Mouse (Mus musculus): Measurements from ENCODE around the gene Nuf2. TPM values are rescaled to one million over a fixed set of nuclear protein-coding genes. Genes with fewer than 3 reads are reported as not detected.
"Not testable (repeated sequence)": the region's sequence is repeated elsewhere in the genome, so short reads cannot be mapped to it uniquely, and the experiment has no call there.

Nuf2 gene
- polyA plus RNA-seq, 1 experiment from 2014 or later: 77.4 TPM

- ATAC-seq (ENCODE audit: insufficient read depth) (no peak; the same call in none of the 2 replicates), DNase-seq (peak; percentile 91)
- H3K27me3 ChIP-seq (ENCODE audit: insufficient read depth, low read length): no peaks in the 10 kb centered on the region
- no peaks in the 10 kb centered on the region for H3K9me3 ChIP-seq (ENCODE audit: low read depth, low read length)
- WGBS: 7% methylated on average over 11 of the region's 11 CpGs
- peaks cover 18% of the 10 kb centered on the region; the same call in 1 of the 2 replicates for H3K36me3 ChIP-seq (ENCODE audit: insufficient read depth)
- peak overlapping the region; percentile 74 for H3K4me2 ChIP-seq
- H3K4me3 ChIP-seq (ENCODE audit: low read depth, low read length): peak overlapping the region; percentile 58
- H3K9ac ChIP-seq: peak overlapping the region; percentile 42; the same call in 1 of the 2 replicates
- H3K27ac ChIP-seq (ENCODE audit: low read depth): peak overlapping the region; percentile 69; the same call in 1 of the 2 replicates
- H3K4me1 ChIP-seq (ENCODE audit: insufficient read depth): peaks cover 4% of the 10 kb centered on the region; the same call in 1 of the 2 replicates
- peak; percentile 64 for TF ChIP-seq CTCF (IDR thresholded peaks at IDR 0.05; ENCODE audit: low read depth)
These were observed 655 bp upstream of the Nuf2 start for GRCm38 (mm10) chr1:169531702-169532535.

GRCm38 (mm10) chr1:169529996-169530518 is 1.2 kb downstream of the Nuf2 start:
- ATAC-seq (ENCODE audit: insufficient read depth) (no peak), DNase-seq (peak; percentile 6)
- peak overlapping the region; percentile 55 for H3K9ac ChIP-seq
- no peak overlapping the region for H3K27ac ChIP-seq (ENCODE audit: low read depth)
- H3K4me1 ChIP-seq (ENCODE audit: insufficient read depth): peaks cover 4% of the 10 kb centered on the region; the same call in 1 of the 2 replicates
- H3K9me3 ChIP-seq (ENCODE audit: low read depth, low read length): no peaks in the 10 kb centered on the region
- H3K4me3 ChIP-seq (ENCODE audit: low read depth, low read length): peak overlapping the region; percentile 58
- 69% methylated on average over 8 of the region's 8 CpGs for WGBS
- no peaks in the 10 kb centered on the region for H3K27me3 ChIP-seq (ENCODE audit: insufficient read depth, low read length)
- TF ChIP-seq CTCF (IDR thresholded peaks at IDR 0.05; ENCODE audit: low read depth): no peak
- H3K4me2 ChIP-seq: peak overlapping the region; percentile 74
- H3K36me3 ChIP-seq (ENCODE audit: insufficient read depth): peaks cover 25% of the 10 kb centered on the region

- WGBS: 91% methylated on average over 5 of the region's 5 CpGs
- peaks cover 63% of the 10 kb centered on the region for H3K36me3 ChIP-seq (ENCODE audit: insufficient read depth)
These were observed 5.1 kb downstream of the Nuf2 start for GRCm38 (mm10) chr1:169526006-169526680.

GRCm38 (mm10) chr1:169519337-169519736 is 11.9 kb downstream of the Nuf2 start:
- no peak for TF ChIP-seq CTCF (IDR thresholded peaks at IDR 0.05; ENCODE audit: low read depth)
- ATAC-seq (ENCODE audit: insufficient read depth) (no peak), DNase-seq (no peak)
- Histone ChIP-seq H3K36me3 (ENCODE audit: insufficient read depth) (peaks cover 75% of the 10 kb centered on the region), H3K4me2 (no peak overlapping the region), H3K4me1 (ENCODE audit: insufficient read depth) (no peaks in the 10 kb centered on the region), H3K4me3 (ENCODE audit: low read depth, low read length) (no peak overlapping the region), H3K9ac (no peak overlapping the region), H3K27ac (ENCODE audit: low read depth) (no peak overlapping the region), H3K27me3 (ENCODE audit: insufficient read depth, low read length) (no peaks in the 10 kb centered on the region), H3K9me3 (ENCODE audit: low read depth, low read length) (no peaks in the 10 kb centered on the region)
- 88% methylated on average over 11 of the region's 11 CpGs for WGBS

More at GRCm38 (mm10) chr1:169526006-169526680, 5.1 kb downstream of the Nuf2 start:
- Histone ChIP-seq H3K4me2 (no peak overlapping the region), H3K9ac (no peak overlapping the region), H3K4me1 (ENCODE audit: insufficient read depth) (peaks cover 4% of the 10 kb centered on the region; the same call in 1 of the 2 replicates), H3K27me3 (ENCODE audit: insufficient read depth, low read length) (no peaks in the 10 kb centered on the region), H3K27ac (ENCODE audit: low read depth) (no peak overlapping the region), H3K9me3 (ENCODE audit: low read depth, low read length) (no peaks in the 10 kb centered on the region), H3K4me3 (ENCODE audit: low read depth, low read length) (no peak overlapping the region)
- no peak for ATAC-seq (ENCODE audit: insufficient read depth)
- no peak for TF ChIP-seq CTCF (IDR thresholded peaks at IDR 0.05; ENCODE audit: low read depth)
- no peak for DNase-seq

- peak; percentile 16; the same call in 1 of the 2 replicates for TF ChIP-seq CTCF (IDR thresholded peaks at IDR 0.05; ENCODE audit: low read depth)
- WGBS: 96% methylated on average over 7 of the region's 7 CpGs
These were observed 13.3 kb downstream of the Nuf2 start for GRCm38 (mm10) chr1:169517899-169518517.

GRCm38 (mm10) chr1:169517376-169517892 is 13.8 kb downstream of the Nuf2 start:
- H3K27ac ChIP-seq (ENCODE audit: low read depth): no peak overlapping the region
- H3K9me3 ChIP-seq (ENCODE audit: low read depth, low read length): no peaks in the 10 kb centered on the region
- WGBS: 94% methylated on average over 8 of the region's 8 CpGs
- H3K4me2 ChIP-seq: no peak overlapping the region
- H3K9ac ChIP-seq: no peak overlapping the region
- no peak overlapping the region for H3K4me3 ChIP-seq (ENCODE audit: low read depth, low read length)
- no peaks in the 10 kb centered on the region for H3K4me1 ChIP-seq (ENCODE audit: insufficient read depth)
- peaks cover 73% of the 10 kb centered on the region for H3K36me3 ChIP-seq (ENCODE audit: insufficient read depth)
- no peaks in the 10 kb centered on the region for H3K27me3 ChIP-seq (ENCODE audit: insufficient read depth, low read length)
- no peak for DNase-seq
- no peak for ATAC-seq (ENCODE audit: insufficient read depth)
- peak; percentile 55; the same call in 1 of the 2 replicates for TF ChIP-seq CTCF (IDR thresholded peaks at IDR 0.05; ENCODE audit: low read depth)

More at GRCm38 (mm10) chr1:169517899-169518517, 13.3 kb downstream of the Nuf2 start:
- H3K9me3 ChIP-seq (ENCODE audit: low read depth, low read length); H3K27ac ChIP-seq (ENCODE audit: low read depth); ATAC-seq (ENCODE audit: insufficient read depth); H3K27me3 ChIP-seq (ENCODE audit: insufficient read depth, low read length); H3K4me1 ChIP-seq (ENCODE audit: insufficient read depth); H3K4me2 ChIP-seq; H3K4me3 ChIP-seq (ENCODE audit: low read depth, low read length); DNase-seq; H3K9ac ChIP-seq: not testable (repeated sequence)
- peaks cover 74% of the 10 kb centered on the region for H3K36me3 ChIP-seq (ENCODE audit: insufficient read depth)
